Mouse (Mus musculus) kidney, adult 11 months (tissue): ENCODE measurements around the gene Hacl1.

Experiments used
- DNase-seq: peaks from one replicate; pipeline ENCODE4 v3.0.0; 2022

Gene Hacl1

DNA sequence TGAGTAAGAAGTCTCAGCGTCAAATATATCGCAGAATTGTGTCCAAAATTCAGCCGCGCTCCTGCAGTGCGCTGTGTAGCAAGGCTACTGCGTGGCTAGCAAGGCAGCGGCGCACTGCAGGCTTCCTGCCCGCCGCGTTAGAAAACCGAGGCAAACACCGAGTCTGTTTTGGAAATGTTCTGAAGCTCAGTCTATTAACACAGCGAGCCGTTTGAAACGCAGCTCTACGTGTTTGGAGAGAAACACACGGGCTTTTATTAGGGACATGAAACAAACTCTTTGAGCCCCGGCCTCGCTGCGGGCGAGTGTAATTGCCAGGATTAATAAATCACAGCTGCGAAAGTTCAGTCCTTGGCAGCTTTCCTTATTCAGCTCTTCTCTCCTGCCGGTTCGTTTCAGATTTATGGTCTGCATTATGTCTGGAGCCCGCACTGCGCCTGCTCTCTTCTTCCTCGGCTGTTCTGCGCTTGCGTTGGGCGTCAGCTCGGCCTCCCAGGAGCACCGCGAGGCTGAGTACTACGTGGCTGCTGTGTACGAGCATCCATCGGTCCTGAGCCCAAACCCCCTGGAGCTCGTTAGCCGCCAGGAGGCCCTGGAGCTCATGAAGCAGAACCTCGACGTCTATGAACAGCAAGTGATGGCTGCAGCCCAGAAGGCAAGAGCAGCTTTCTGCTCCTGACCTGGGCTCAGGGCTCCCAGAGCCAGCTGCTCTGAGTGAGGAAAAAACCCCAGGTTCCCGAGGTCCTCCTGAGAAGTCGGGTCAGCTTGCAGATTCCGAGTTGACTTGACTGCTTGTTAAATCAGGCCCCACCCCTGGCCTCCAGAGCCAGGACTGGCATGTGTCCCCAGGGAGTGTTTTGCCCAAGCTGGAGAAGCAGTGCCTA, 20.8 kb upstream of the Hacl1 start:
- DNase-seq = peak; percentile 95

DNA sequence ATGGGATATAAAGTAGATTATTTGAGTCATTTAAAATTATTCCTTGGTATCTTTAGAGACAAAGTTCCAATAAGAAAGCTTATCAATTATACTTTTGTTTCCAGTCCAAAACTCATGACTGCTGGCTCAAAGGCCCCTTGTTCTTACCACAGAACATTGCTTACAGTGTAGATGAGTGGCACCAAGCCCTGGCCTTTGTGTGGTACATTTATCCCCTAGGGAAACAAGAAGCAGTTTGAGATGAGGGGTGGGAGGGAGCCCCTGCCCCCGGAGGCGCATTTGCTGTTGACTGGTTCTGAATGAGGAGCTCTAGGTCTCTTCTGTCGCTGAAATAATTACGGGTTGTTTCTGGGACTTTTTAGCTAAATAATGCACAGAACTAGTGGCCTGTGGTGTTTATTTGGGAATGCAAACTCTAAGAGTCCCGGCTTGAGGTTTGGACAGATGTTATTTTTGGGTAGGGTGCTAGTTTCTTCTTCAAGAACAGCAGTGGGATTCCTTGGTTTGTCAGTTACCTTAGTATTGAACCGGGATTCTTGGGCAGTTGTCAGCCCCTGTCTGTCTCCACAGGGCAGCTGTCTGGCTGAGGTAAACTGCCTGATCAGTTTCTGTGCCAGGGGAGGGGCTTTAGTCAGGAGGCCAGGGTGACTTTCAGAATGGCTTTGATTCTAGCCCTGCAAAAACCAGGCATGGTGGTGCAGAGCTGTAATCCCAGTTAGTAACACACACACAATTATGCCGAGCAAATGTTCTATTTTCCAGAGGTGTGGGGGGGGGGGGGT, 19.4 kb upstream of the Hacl1 start:
- DNase-seq = no peak

GRCm38 (mm10) chr14:31659501-31660181, 18.6 kb upstream of the Hacl1 start:
- peak; percentile 85 for DNase-seq

DNA sequence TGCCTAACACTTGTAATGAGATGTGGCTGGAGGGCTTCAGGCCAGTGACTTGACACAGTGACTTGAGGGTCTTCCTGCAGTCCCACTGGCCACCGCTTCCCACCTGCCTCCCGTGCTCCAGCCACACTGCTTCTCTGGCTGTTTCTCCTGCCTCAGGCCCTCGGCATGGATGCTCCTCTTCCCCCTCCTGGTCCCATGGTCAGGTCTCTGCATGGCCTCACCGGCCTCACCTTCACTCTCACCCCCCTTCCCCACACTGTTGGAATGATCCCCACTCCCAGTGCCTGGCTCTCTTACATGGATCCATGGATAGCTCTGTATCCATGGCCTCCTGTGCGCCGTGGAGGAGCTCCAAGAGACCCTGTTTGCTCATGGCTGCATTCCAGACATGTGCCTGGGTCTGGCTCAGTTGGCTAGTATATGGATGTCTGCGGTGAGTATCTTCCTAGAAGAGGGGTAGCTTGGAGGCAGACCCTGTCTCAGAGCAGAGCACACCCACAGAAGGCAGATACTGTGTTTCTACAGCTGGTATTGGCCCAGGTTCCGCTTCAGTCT, 17.1 kb upstream of the Hacl1 start:
- no peak for DNase-seq

DNA sequence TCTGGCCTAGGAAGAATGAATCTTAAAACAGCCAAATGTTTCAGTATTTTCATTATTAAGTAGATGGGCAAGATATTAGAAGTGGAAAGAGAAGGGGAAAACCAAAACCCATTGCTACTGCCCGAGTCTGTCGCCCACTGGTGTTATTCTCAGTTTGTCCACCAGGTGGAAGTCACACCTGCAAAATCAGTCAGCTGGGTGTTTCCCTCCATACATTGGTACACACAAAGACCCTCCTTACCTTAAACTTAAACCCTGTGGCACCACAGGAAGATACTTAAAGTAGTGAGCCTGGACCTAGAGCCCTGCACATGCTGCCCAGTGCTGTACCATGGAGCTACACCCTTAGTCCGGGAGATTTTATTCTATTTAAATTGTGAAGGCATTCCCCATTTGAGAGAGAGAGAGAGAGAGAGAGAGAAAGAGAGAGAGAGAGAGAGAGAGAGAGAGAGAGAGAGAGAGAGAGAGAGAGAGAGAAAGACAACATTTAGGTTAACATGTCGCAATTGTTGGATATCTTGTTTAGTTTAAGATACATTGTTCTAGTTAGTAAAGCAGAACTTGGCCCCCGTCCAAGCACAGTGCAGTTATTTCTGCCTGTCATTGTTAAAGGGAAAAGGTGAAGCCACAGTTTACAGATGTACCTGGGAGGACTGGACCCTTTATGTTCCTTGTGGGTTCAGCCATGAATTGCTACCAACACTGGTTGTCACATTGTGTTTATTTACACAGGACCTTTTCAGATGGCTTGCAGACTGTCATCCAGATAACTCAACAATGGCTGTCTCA, 16.0 kb upstream of the Hacl1 start:
- peak; percentile 50 for DNase-seq

- DNase-seq = no peak
Measured at GRCm38 (mm10) chr14:31656386-31656785, 15.3 kb upstream of the Hacl1 start.

- DNase-seq = no peak
Measured at GRCm38 (mm10) chr14:31655406-31655805, 14.3 kb upstream of the Hacl1 start.

- DNase-seq = no peak
Measured at GRCm38 (mm10) chr14:31654816-31655215, 13.7 kb upstream of the Hacl1 start.

GRCm38 (mm10) chr14:31653101-31653875, 12.2 kb upstream of the Hacl1 start:
- no peak for DNase-seq

- no peak for DNase-seq
Measured at GRCm38 (mm10) chr14:31652624-31653023, 11.5 kb upstream of the Hacl1 start.

DNA sequence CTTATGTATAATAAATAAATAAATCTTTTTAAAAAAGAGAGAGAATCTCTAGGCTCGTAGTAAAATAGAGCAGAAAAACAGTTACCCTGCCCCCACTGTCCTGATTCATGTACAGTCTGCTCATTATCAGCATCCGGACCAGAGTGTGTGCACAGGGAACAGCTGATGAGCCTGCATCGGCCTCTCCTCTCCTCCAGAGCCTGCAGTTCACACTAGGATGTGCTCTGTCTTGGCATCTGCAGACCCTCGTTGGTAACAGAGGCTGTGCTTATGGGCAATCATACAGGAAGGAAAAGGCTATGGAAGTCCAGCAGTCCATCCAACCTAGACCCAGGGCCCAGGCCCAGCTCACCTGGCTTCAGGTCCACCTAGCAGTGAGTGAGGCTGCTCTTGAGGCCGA, 11.0 kb upstream of the Hacl1 start:
- no peak for DNase-seq

- no peak for DNase-seq
Measured at GRCm38 (mm10) chr14:31651206-31651605, 10.1 kb upstream of the Hacl1 start.

DNA sequence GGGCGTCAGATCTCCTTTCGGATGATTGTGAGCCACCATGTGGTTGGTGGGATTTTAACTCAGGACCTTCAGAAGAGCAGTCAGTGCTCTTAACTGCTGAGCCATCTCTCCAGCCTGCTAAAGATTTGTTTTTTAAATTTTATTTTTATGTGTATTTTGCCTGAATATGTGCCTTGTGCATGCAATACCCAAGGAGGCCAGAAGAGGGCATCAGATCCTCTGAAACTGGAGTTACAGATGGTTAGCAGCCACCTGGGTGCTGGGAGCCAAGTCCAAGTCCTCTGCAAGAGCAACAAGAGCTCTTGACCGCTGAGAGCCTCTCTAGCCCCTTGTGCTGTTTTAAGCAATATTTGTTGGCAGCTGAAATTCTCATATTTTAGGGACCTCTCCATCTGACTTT, 9.3 kb upstream of the Hacl1 start:
- no peak for DNase-seq

DNA sequence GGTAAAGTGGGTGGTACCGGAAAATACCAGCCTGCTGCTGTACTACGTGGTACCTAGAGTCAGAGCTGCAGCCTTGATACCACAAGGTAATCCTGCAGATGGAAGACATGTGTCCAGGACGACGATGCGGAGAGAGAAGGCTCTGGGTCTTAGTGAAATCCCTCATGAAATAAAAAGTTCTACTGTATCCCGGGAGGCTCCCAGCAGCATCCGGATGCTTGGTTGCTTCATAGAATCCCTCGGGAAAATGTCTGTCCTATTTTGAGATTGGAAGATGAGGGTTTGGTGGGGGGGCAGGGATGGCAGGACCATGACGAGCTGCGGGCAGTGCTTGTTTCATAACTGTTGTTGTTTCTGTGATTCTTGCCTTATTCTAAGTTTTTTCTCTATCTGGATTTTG, 6.9 kb upstream of the Hacl1 start:
- DNase-seq = no peak

GRCm38 (mm10) chr14:31645920-31646319, 4.8 kb upstream of the Hacl1 start:
- no peak for DNase-seq

- no peak for DNase-seq
Measured at GRCm38 (mm10) chr14:31644931-31645547, 4.0 kb upstream of the Hacl1 start.

GRCm38 (mm10) chr14:31644183-31644830, 3.2 kb upstream of the Hacl1 start:
- peak; percentile 79 for DNase-seq

DNA sequence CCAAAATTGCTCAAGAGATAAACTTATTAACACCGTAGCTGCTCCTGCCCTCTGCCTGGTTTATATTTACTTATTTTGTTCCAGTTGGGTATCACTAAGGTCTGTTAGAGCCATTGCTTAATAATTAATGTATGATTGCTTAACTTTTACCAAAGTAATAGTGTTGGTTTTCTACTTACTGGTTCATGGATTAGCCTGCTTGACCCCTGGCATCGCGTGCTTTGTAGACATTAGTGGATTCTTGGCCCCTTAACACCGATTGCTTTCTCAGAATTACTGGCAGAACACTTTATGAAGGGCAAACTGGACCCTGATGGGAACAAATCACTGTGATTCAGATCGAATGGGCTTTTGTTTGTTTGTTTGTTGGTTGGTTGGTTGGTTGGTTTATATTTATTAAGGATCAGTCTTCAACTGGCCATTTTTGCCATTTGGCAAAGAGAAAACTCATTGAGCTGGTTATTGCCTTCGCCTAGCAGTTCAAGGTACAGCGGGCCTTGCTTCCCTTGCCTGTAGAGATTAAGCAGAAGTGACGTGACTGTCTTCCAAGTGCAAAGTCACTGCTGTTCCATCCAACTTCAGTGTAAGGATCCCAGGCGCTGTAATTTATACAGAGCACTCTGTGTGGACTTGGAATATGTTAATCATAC, 545 bp upstream of the Hacl1 start:
- peak; percentile 84 for DNase-seq

DNA sequence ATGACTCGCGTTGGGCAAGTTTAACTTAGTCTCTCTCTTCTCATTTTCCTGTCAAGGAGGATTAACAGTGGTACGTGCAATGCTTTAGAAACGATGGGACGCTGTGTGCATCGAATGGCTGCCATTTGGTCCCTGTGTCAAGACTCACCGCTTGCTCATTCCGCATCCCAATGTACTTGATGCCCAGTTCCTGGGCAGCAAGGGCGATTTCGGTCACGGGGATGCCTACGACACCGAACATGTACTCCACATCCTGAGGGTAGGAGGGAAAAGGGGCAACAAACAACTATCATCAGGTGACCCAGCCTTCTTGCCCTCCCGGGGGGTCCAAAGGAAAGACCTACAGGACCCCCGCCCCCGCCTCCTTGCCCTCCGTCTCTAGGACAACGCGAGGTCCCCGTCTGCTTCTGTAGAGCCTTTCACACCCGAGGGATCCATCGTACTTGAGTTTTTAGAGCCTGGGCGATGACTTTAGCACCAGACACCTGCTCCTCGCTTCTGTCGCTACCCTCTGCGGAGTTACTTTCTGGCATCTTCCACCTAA, 668 bp downstream of the Hacl1 start, which contains the start of gene Gm49387:
Gene Gm49387 (minus strand): TSS at position 533 of the 544 bp plus-strand sequence.
- no peak for DNase-seq

- no peak for DNase-seq
Measured at GRCm38 (mm10) chr14:31630677-31631076, 10.4 kb downstream of the Hacl1 start.
